Mouse (Mus musculus): Measurements from ENCODE around the gene Calm5. TPM values are rescaled to one million over a fixed set of nuclear protein-coding genes. Genes with fewer than 3 reads are reported as not detected.

Calm5 gene
- polyA plus RNA-seq, 1 experiment from 2014 or later: not detected

GRCm38 (mm10) chr13:3872832-3873231 lies 18.9 kb downstream of the Calm5 start:
- ATAC-seq (replicated peaks; ENCODE audit: low FRiP score): no peak
- Histone ChIP-seq H3K9ac (ENCODE audit: low read depth, low read length) (no peak overlapping the region), H3K4me3 (ENCODE audit: low read depth, low read length) (no peak overlapping the region), H3K27ac (ENCODE audit: low read depth, low read length) (no peak overlapping the region), H3K36me3 (ENCODE audit: control insufficient read depth, insufficient read depth, low read length) (no peaks in the 10 kb centered on the region), H3K4me2 (no peak overlapping the region), H3K4me1 (replicated peaks; ENCODE audit: control insufficient read depth, insufficient read depth, low read length) (peaks cover 25% of the 10 kb centered on the region), H3K27me3 (replicated peaks; ENCODE audit: control insufficient read depth, insufficient read depth, low read length) (no peaks in the 10 kb centered on the region), H3K9me3 (ENCODE audit: control insufficient read depth, low read length) (no peaks in the 10 kb centered on the region)
- WGBS: 91% methylated on average over 4 of the region's 4 CpGs
- no peak for DNase-seq (ENCODE audit: low spot score)

GRCm38 (mm10) chr13:3876448-3876847 lies 22.5 kb downstream of the Calm5 start:
- Histone ChIP-seq H3K27ac (ENCODE audit: low read depth, low read length) (no peak overlapping the region), H3K36me3 (ENCODE audit: control insufficient read depth, insufficient read depth, low read length) (no peaks in the 10 kb centered on the region), H3K27me3 (replicated peaks; ENCODE audit: control insufficient read depth, insufficient read depth, low read length) (no peaks in the 10 kb centered on the region), H3K9me3 (ENCODE audit: control insufficient read depth, low read length) (no peaks in the 10 kb centered on the region), H3K4me1 (replicated peaks; ENCODE audit: control insufficient read depth, insufficient read depth, low read length) (peaks cover 11% of the 10 kb centered on the region), H3K9ac (ENCODE audit: low read depth, low read length) (no peak overlapping the region), H3K4me2 (no peak overlapping the region), H3K4me3 (ENCODE audit: low read depth, low read length) (no peak overlapping the region)
- WGBS: 87% methylated on average over 6 of the region's 6 CpGs
- ATAC-seq (replicated peaks; ENCODE audit: low FRiP score) (no peak), DNase-seq (ENCODE audit: low spot score) (no peak)

- no peak overlapping the region for H3K4me2 ChIP-seq
- no peak overlapping the region for H3K27ac ChIP-seq (ENCODE audit: low read depth, low read length)
- peaks cover 10% of the 10 kb centered on the region for H3K4me1 ChIP-seq (replicated peaks; ENCODE audit: control insufficient read depth, insufficient read depth, low read length)
- no peaks in the 10 kb centered on the region for H3K27me3 ChIP-seq (replicated peaks; ENCODE audit: control insufficient read depth, insufficient read depth, low read length)
- ATAC-seq (replicated peaks; ENCODE audit: low FRiP score): peak; percentile 36; the same call in 1 of the 2 replicates
- DNase-seq (ENCODE audit: low spot score): no peak
- H3K9me3 ChIP-seq (ENCODE audit: control insufficient read depth, low read length): no peaks in the 10 kb centered on the region
- no peak overlapping the region for H3K4me3 ChIP-seq (ENCODE audit: low read depth, low read length)
- H3K36me3 ChIP-seq (ENCODE audit: control insufficient read depth, insufficient read depth, low read length): peaks cover 5% of the 10 kb centered on the region
- no peak overlapping the region for H3K9ac ChIP-seq (ENCODE audit: low read depth, low read length)
- 60% methylated on average over 6 of the region's 6 CpGs for WGBS
These were observed 23.2 kb downstream of the Calm5 start for GRCm38 (mm10) chr13:3877185-3877584.

GRCm38 (mm10) chr13:3877679-3878220 lies 23.8 kb downstream of the Calm5 start:
- peaks cover 5% of the 10 kb centered on the region for H3K36me3 ChIP-seq (ENCODE audit: control insufficient read depth, insufficient read depth, low read length)
- H3K4me1 ChIP-seq (replicated peaks; ENCODE audit: control insufficient read depth, insufficient read depth, low read length): peaks cover 7% of the 10 kb centered on the region
- H3K27ac ChIP-seq (ENCODE audit: low read depth, low read length): no peak overlapping the region
- H3K9ac ChIP-seq (ENCODE audit: low read depth, low read length): no peak overlapping the region
- H3K4me2 ChIP-seq: no peak overlapping the region
- no peak overlapping the region for H3K4me3 ChIP-seq (ENCODE audit: low read depth, low read length)
- no peak for DNase-seq (ENCODE audit: low spot score)
- H3K9me3 ChIP-seq (ENCODE audit: control insufficient read depth, low read length): no peaks in the 10 kb centered on the region
- WGBS: 69% methylated on average over 4 of the region's 4 CpGs
- H3K27me3 ChIP-seq (replicated peaks; ENCODE audit: control insufficient read depth, insufficient read depth, low read length): no peaks in the 10 kb centered on the region
- no peak for ATAC-seq (replicated peaks; ENCODE audit: low FRiP score)

- Histone ChIP-seq H3K9ac (ENCODE audit: low read depth, low read length) (no peak overlapping the region), H3K4me1 (replicated peaks; ENCODE audit: control insufficient read depth, insufficient read depth, low read length) (peaks cover 4% of the 10 kb centered on the region), H3K9me3 (ENCODE audit: control insufficient read depth, low read length) (no peaks in the 10 kb centered on the region), H3K27ac (ENCODE audit: low read depth, low read length) (no peak overlapping the region), H3K4me3 (ENCODE audit: low read depth, low read length) (no peak overlapping the region), H3K27me3 (replicated peaks; ENCODE audit: control insufficient read depth, insufficient read depth, low read length) (no peaks in the 10 kb centered on the region), H3K36me3 (ENCODE audit: control insufficient read depth, insufficient read depth, low read length) (peaks cover 45% of the 10 kb centered on the region), H3K4me2 (no peak overlapping the region)
- WGBS: 87% methylated on average over 7 of the region's 7 CpGs
- DNase-seq (ENCODE audit: low spot score): no peak
- ATAC-seq (replicated peaks; ENCODE audit: low FRiP score): no peak
These were observed 32.7 kb downstream of the Calm5 start for GRCm38 (mm10) chr13:3886663-3887062.

- no peak overlapping the region for H3K4me3 ChIP-seq (ENCODE audit: low read depth, low read length)
- DNase-seq (ENCODE audit: low spot score) (no peak), ATAC-seq (replicated peaks; ENCODE audit: low FRiP score) (no peak)
These were observed 35.1 kb downstream of the Calm5 start for GRCm38 (mm10) chr13:3889111-3889510.

GRCm38 (mm10) chr13:3890061-3890460 lies 36.1 kb downstream of the Calm5 start:
- Histone ChIP-seq H3K4me1 (replicated peaks; ENCODE audit: control insufficient read depth, insufficient read depth, low read length) (peaks cover 16% of the 10 kb centered on the region), H3K4me3 (ENCODE audit: low read depth, low read length) (no peak overlapping the region), H3K9me3 (ENCODE audit: control insufficient read depth, low read length) (no peaks in the 10 kb centered on the region), H3K4me2 (peak overlapping the region; percentile 35), H3K27ac (ENCODE audit: low read depth, low read length) (no peak overlapping the region), H3K9ac (ENCODE audit: low read depth, low read length) (no peak overlapping the region), H3K27me3 (replicated peaks; ENCODE audit: control insufficient read depth, insufficient read depth, low read length) (no peaks in the 10 kb centered on the region), H3K36me3 (ENCODE audit: control insufficient read depth, insufficient read depth, low read length) (peaks cover 32% of the 10 kb centered on the region)
- WGBS: 74% methylated on average over 8 of the region's 8 CpGs
- no peak for DNase-seq (ENCODE audit: low spot score)
- ATAC-seq (replicated peaks; ENCODE audit: low FRiP score): no peak

More at GRCm38 (mm10) chr13:3889111-3889510, 35.1 kb downstream of the Calm5 start:
- Histone ChIP-seq H3K4me2 (no peak overlapping the region), H3K9me3 (ENCODE audit: control insufficient read depth, low read length) (no peaks in the 10 kb centered on the region), H3K27ac (ENCODE audit: low read depth, low read length) (no peak overlapping the region), H3K36me3 (ENCODE audit: control insufficient read depth, insufficient read depth, low read length) (peaks cover 40% of the 10 kb centered on the region), H3K27me3 (replicated peaks; ENCODE audit: control insufficient read depth, insufficient read depth, low read length) (no peaks in the 10 kb centered on the region), H3K4me1 (replicated peaks; ENCODE audit: control insufficient read depth, insufficient read depth, low read length) (peaks cover 11% of the 10 kb centered on the region), H3K9ac (ENCODE audit: low read depth, low read length) (no peak overlapping the region)
- WGBS: 88% methylated on average over 3 of the region's 3 CpGs

- no peak for ATAC-seq (replicated peaks; ENCODE audit: low FRiP score)
These were observed 37.6 kb downstream of the Calm5 start for GRCm38 (mm10) chr13:3891479-3892087.

GRCm38 (mm10) chr13:3892601-3893000 lies 38.6 kb downstream of the Calm5 start:
- Histone ChIP-seq H3K4me2 (peak overlapping the region; percentile 80), H3K4me3 (ENCODE audit: low read depth, low read length) (peak overlapping the region; percentile 72), H3K27ac (ENCODE audit: low read depth, low read length) (peak overlapping the region; percentile 8; the same call in 1 of the 2 replicates), H3K9me3 (ENCODE audit: control insufficient read depth, low read length) (no peaks in the 10 kb centered on the region), H3K4me1 (replicated peaks; ENCODE audit: control insufficient read depth, insufficient read depth, low read length) (peaks cover 21% of the 10 kb centered on the region), H3K36me3 (ENCODE audit: control insufficient read depth, insufficient read depth, low read length) (peaks cover 10% of the 10 kb centered on the region), H3K9ac (ENCODE audit: low read depth, low read length) (peak overlapping the region; percentile 88), H3K27me3 (replicated peaks; ENCODE audit: control insufficient read depth, insufficient read depth, low read length) (no peaks in the 10 kb centered on the region)
- 11% methylated on average over 7 of the region's 7 CpGs for WGBS
- ATAC-seq (replicated peaks; ENCODE audit: low FRiP score): no peak
- DNase-seq (ENCODE audit: low spot score): no peak

More at GRCm38 (mm10) chr13:3891479-3892087, 37.6 kb downstream of the Calm5 start:
- no peaks in the 10 kb centered on the region for H3K27me3 ChIP-seq (replicated peaks; ENCODE audit: control insufficient read depth, insufficient read depth, low read length)
- 50% methylated on average over 8 of the region's 8 CpGs for WGBS
- peaks cover 20% of the 10 kb centered on the region for H3K36me3 ChIP-seq (ENCODE audit: control insufficient read depth, insufficient read depth, low read length)
- H3K9ac ChIP-seq (ENCODE audit: low read depth, low read length): peak overlapping the region; percentile 88
- H3K9me3 ChIP-seq (ENCODE audit: control insufficient read depth, low read length): no peaks in the 10 kb centered on the region
- H3K4me1 ChIP-seq (replicated peaks; ENCODE audit: control insufficient read depth, insufficient read depth, low read length): peaks cover 19% of the 10 kb centered on the region
- peak overlapping the region; percentile 72 for H3K4me3 ChIP-seq (ENCODE audit: low read depth, low read length)
- peak overlapping the region; percentile 80 for H3K4me2 ChIP-seq
- H3K27ac ChIP-seq (ENCODE audit: low read depth, low read length): peak overlapping the region; percentile 48; the same call in 1 of the 2 replicates
- DNase-seq (ENCODE audit: low spot score): no peak

Measured in liver, embryonic 11.5 days (tissue).